Mouse (Mus musculus): ENCODE data around the gene Cab39. TPM values are rescaled to one million over a fixed set of nuclear protein-coding genes. Genes with fewer than 3 reads are reported as not detected.

Cab39 gene
- total and polyA plus RNA-seq, 3 experiments = 41.8 to 208 (median 147) TPM

DNA sequence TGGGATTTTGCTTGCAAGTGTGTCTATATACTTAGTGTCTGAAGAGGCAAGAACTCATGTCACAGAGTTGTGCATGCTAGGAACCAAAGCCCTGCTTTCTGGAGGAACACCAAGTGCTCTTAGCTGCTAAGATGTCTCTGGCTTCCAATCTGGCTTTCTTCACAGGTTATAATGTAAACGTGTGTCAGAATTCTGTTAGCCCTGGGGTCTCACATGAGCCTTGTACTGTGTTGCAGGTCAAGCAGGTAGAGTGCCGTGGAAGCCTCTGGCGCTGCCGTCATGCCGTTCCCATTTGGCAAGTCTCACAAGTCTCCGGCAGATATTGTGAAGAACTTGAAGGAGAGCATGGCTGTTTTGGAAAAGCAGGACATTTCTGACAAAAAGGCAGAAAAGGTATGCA, 24.9 kb downstream of the Cab39 start:
- H3K36me3 ChIP-seq (replicated peaks) = peaks cover 68% of the 10 kb centered on the region

DNA sequence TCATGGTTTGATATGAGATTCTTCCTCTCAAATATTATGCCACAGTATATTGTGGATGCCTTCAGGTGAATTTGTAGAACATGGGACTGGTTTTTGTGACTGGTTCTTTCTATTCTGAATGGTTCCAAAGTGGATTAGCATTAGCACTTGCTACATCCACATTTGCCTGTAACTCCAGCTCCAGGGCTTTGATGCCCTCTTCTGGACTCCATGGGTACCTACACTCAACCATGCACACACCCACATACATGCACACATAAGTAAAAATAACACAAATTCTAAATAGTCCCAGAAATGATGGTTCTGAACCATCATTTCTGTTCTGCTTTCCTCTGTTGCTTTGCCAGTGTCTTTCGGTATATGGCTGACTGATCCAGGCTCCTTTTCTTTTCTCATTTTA, 26.5 kb downstream of the Cab39 start:
- H3K4me1 ChIP-seq (ENCODE audit: insufficient read depth, low read depth, low read length) = peaks cover 2% of the 10 kb centered on the region; the same call in 1 of the 2 replicates
- ATAC-seq (ENCODE audit: extremely low read depth, insufficient number of reproducible peaks, low FRiP score, poor library complexity, severe bottlenecking) (no peak), DNase-seq (ENCODE audit: low spot score) (no peak)
- no peak overlapping the region for H3K4me3 ChIP-seq (ENCODE audit: low read depth, low read length)
- no peaks in the 10 kb centered on the region for H3K27me3 ChIP-seq (ENCODE audit: insufficient read depth, low read length)
- no peak for TF ChIP-seq CTCF (IDR thresholded peaks at IDR 0.05; ENCODE audit: low read depth, low read length)
- no peak for TF ChIP-seq POLR2AphosphoS5 (IDR thresholded peaks at IDR 0.05; ENCODE audit: insufficient replicate concordance, low read depth, low read length)
- TF ChIP-seq GATA2 (IDR thresholded peaks at IDR 0.05; ENCODE audit: borderline replicate concordance, low read depth, low read length) = no peak
- TF ChIP-seq TAL1 (conservative IDR thresholded peaks at IDR 0.05; ENCODE audit: low read depth, low read length) = no peak
- no peak for TF ChIP-seq GATA1 (IDR thresholded peaks at IDR 0.05; ENCODE audit: borderline replicate concordance, low read length)
- H3K36me3 ChIP-seq (replicated peaks) = peaks cover 73% of the 10 kb centered on the region
- H3K9me3 ChIP-seq (replicated peaks) = no peaks in the 10 kb centered on the region

More for the DNA sequence above, 24.9 kb downstream of the Cab39 start:
- no peak for DNase-seq (ENCODE audit: low spot score)
- peaks cover 17% of the 10 kb centered on the region for H3K4me1 ChIP-seq (ENCODE audit: insufficient read depth, low read depth, low read length)
- H3K27me3 ChIP-seq (ENCODE audit: insufficient read depth, low read length) = no peaks in the 10 kb centered on the region
- ATAC-seq (ENCODE audit: extremely low read depth, insufficient number of reproducible peaks, low FRiP score, poor library complexity, severe bottlenecking) = no peak
- no peak overlapping the region for H3K4me3 ChIP-seq (ENCODE audit: low read depth, low read length)
- TF ChIP-seq GATA1 (IDR thresholded peaks at IDR 0.05; ENCODE audit: borderline replicate concordance, low read length) (no peak), POLR2AphosphoS5 (IDR thresholded peaks at IDR 0.05; ENCODE audit: insufficient replicate concordance, low read depth, low read length) (no peak), CTCF (IDR thresholded peaks at IDR 0.05; ENCODE audit: low read depth, low read length) (no peak), TAL1 (conservative IDR thresholded peaks at IDR 0.05; ENCODE audit: low read depth, low read length) (no peak), GATA2 (IDR thresholded peaks at IDR 0.05; ENCODE audit: borderline replicate concordance, low read depth, low read length) (no peak)
- no peaks in the 10 kb centered on the region for H3K9me3 ChIP-seq (replicated peaks)

DNA sequence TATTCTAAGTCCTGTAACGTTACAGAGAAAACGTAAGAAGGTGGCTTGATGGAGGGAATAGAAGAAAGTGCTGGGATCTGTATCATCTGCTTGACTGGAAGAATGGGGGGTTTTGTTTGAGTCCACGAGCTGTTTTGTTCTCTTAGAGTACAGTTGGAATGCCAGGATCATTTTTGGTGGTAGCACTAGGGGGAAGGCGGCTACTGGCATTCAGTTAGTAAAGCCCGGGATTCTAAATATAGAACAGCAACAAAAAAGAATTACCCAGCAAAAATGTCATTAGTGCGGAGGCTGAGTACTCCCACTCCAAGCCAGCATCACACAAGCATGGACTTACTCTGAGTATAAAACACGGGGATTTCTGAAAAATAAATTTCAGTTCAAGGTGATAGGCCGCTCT, 29.0 kb downstream of the Cab39 start:
- H3K4me1 ChIP-seq (ENCODE audit: insufficient read depth, low read depth, low read length) = no peaks in the 10 kb centered on the region; the same call in 1 of the 2 replicates
- DNase-seq (ENCODE audit: low spot score) (no peak), ATAC-seq (ENCODE audit: extremely low read depth, insufficient number of reproducible peaks, low FRiP score, poor library complexity, severe bottlenecking) (no peak)
- peaks cover 89% of the 10 kb centered on the region for H3K36me3 ChIP-seq (replicated peaks)
- TF ChIP-seq CTCF (IDR thresholded peaks at IDR 0.05; ENCODE audit: low read depth, low read length) = no peak
- no peak for TF ChIP-seq POLR2AphosphoS5 (IDR thresholded peaks at IDR 0.05; ENCODE audit: insufficient replicate concordance, low read depth, low read length)
- no peak for TF ChIP-seq TAL1 (conservative IDR thresholded peaks at IDR 0.05; ENCODE audit: low read depth, low read length)
- TF ChIP-seq GATA2 (IDR thresholded peaks at IDR 0.05; ENCODE audit: borderline replicate concordance, low read depth, low read length) = no peak
- no peak for TF ChIP-seq GATA1 (IDR thresholded peaks at IDR 0.05; ENCODE audit: borderline replicate concordance, low read length)
- no peak overlapping the region for H3K4me3 ChIP-seq (ENCODE audit: low read depth, low read length)
- H3K9me3 ChIP-seq (replicated peaks) = no peaks in the 10 kb centered on the region
- H3K27me3 ChIP-seq (ENCODE audit: insufficient read depth, low read length) = no peaks in the 10 kb centered on the region

DNA sequence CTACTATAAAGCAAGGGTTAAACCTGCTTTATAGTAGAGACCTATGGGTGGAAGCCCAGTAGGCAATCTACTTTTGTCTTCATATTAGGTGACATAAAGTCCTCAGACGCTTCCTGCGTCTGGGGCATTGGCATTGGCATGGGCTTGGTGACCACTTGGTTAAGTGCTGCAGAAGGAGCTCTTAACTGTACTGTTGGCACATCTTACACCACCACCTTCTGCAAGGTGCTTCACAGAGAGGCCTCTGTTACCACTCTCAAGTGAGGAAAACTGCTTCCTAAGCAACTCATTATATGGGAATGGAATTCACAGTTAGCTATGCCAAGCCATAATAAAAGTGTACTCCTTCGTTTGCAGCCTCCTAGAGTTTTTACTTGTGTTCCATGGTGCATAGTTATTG, 31.7 kb downstream of the Cab39 start:
- Histone ChIP-seq H3K9me3 (replicated peaks) (no peaks in the 10 kb centered on the region), H3K4me3 (ENCODE audit: low read depth, low read length) (no peak overlapping the region), H3K27me3 (ENCODE audit: insufficient read depth, low read length) (no peaks in the 10 kb centered on the region), H3K36me3 (replicated peaks) (peaks cover 88% of the 10 kb centered on the region), H3K4me1 (ENCODE audit: insufficient read depth, low read depth, low read length) (no peaks in the 10 kb centered on the region; the same call in 1 of the 2 replicates)
- ATAC-seq (ENCODE audit: extremely low read depth, insufficient number of reproducible peaks, low FRiP score, poor library complexity, severe bottlenecking) (no peak), DNase-seq (ENCODE audit: low spot score) (no peak)
- TF ChIP-seq POLR2AphosphoS5 (IDR thresholded peaks at IDR 0.05; ENCODE audit: insufficient replicate concordance, low read depth, low read length) (no peak), TAL1 (conservative IDR thresholded peaks at IDR 0.05; ENCODE audit: low read depth, low read length) (no peak), GATA1 (IDR thresholded peaks at IDR 0.05; ENCODE audit: borderline replicate concordance, low read length) (no peak), GATA2 (IDR thresholded peaks at IDR 0.05; ENCODE audit: borderline replicate concordance, low read depth, low read length) (no peak), CTCF (IDR thresholded peaks at IDR 0.05; ENCODE audit: low read depth, low read length) (no peak)

DNA sequence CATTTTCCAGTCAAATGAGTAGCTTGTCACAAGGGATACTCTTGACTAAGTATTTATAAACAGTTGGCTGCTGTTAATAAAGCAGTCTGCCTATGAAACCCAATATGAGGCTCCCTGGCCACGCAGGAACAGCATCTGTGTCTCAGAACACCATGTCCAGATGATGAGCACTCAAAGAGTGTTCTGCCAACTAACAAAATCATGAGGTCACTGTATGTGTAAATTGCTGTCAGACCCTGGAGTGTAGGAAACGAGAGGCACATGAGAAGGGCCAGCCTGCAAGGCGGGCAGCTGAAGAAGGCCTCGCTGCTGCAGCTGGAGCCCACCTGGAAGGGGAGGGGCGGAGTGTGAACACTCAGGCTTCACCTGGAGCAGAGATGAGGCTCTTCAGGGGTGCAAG, 33.9 kb downstream of the Cab39 start:
- TF ChIP-seq POLR2AphosphoS5 (IDR thresholded peaks at IDR 0.05; ENCODE audit: insufficient replicate concordance, low read depth, low read length) (no peak), CTCF (IDR thresholded peaks at IDR 0.05; ENCODE audit: low read depth, low read length) (no peak), TAL1 (conservative IDR thresholded peaks at IDR 0.05; ENCODE audit: low read depth, low read length) (no peak), GATA1 (IDR thresholded peaks at IDR 0.05; ENCODE audit: borderline replicate concordance, low read length) (no peak), GATA2 (IDR thresholded peaks at IDR 0.05; ENCODE audit: borderline replicate concordance, low read depth, low read length) (no peak)
- H3K4me3 ChIP-seq (ENCODE audit: low read depth, low read length) = no peak overlapping the region
- no peak for DNase-seq (ENCODE audit: low spot score)
- H3K9me3 ChIP-seq (replicated peaks) = no peaks in the 10 kb centered on the region
- no peak for ATAC-seq (ENCODE audit: extremely low read depth, insufficient number of reproducible peaks, low FRiP score, poor library complexity, severe bottlenecking)
- no peaks in the 10 kb centered on the region for H3K27me3 ChIP-seq (ENCODE audit: insufficient read depth, low read length)
- peaks cover 81% of the 10 kb centered on the region for H3K36me3 ChIP-seq (replicated peaks)
- H3K4me1 ChIP-seq (ENCODE audit: insufficient read depth, low read depth, low read length) = no peaks in the 10 kb centered on the region; the same call in 1 of the 2 replicates

DNA sequence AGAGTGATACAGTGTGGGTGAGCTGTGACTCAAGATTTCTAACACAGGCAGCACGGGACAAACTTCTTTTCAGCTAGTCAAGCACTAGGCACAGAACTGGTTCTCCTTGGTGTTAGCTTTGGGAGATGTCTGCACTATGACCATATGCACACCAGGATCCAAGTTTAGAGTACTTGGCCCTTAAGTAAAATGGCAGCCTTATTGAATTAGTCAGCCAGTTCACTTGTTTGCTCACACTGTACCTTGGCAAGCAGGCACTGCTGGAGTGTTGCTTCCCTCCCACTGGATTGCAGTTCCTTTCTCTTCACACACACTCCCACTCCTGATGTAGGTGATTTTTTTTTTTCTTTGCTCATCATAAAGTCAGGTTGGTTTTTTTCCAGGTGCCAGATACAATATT, 35.8 kb downstream of the Cab39 start:
- TF ChIP-seq GATA2 (IDR thresholded peaks at IDR 0.05; ENCODE audit: borderline replicate concordance, low read depth, low read length) (no peak), GATA1 (IDR thresholded peaks at IDR 0.05; ENCODE audit: borderline replicate concordance, low read length) (no peak), CTCF (IDR thresholded peaks at IDR 0.05; ENCODE audit: low read depth, low read length) (no peak), TAL1 (conservative IDR thresholded peaks at IDR 0.05; ENCODE audit: low read depth, low read length) (no peak), POLR2AphosphoS5 (IDR thresholded peaks at IDR 0.05; ENCODE audit: insufficient replicate concordance, low read depth, low read length) (no peak)
- DNase-seq (ENCODE audit: low spot score) (no peak), ATAC-seq (ENCODE audit: extremely low read depth, insufficient number of reproducible peaks, low FRiP score, poor library complexity, severe bottlenecking) (no peak)
- no peak overlapping the region for H3K4me3 ChIP-seq (ENCODE audit: low read depth, low read length)
- no peaks in the 10 kb centered on the region for H3K9me3 ChIP-seq (replicated peaks)
- no peaks in the 10 kb centered on the region for H3K27me3 ChIP-seq (ENCODE audit: insufficient read depth, low read length)
- H3K4me1 ChIP-seq (ENCODE audit: insufficient read depth, low read depth, low read length) = no peaks in the 10 kb centered on the region; the same call in 1 of the 2 replicates
- H3K36me3 ChIP-seq (replicated peaks) = peaks cover 82% of the 10 kb centered on the region

All from G1E (cell line).